8 mouse cellular contexts compared by ENCODE assay signal in the genomic region with DNA sequence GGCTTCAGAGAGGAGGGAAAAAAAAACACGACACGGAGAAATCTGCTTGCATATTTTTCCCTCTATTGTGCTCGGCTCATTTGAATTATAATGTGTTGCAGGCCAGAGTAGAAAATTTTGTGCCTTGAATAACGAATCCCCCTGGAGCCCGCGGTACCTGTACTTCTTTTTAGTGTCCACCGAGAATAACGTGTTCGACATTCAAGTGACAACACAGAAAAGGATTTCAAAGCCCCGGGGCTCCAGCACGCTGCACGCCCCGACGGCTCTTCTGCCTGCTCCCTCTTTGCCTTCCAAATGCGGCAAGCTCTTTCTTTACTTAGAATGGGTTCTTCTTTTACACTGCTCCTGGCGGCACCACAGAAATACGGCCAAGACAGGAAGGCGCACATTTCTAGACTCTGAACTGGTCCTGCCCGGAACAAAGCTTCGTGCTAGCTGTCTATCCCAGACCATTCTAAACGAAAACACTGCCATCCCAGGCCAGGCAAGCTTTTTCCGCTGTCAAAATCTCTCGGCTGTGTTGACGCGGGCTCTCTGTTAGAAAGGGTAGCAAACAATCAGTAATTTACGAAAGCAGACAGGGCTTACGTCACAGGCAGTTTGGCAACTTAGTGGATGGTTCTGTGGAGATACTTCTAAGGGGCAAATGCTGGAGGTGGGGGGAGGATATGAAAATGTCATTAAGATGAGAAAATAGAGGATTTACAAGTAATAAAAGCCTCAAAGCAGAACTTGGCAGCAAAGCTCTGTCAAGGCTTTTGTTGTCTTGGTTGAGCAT.
DNase-seq lines count a peak whose midpoint lies in the region; ATAC-seq lines count a peak whose summit lies in the region.

No protein-coding gene starts in this region.

- no peaks in the 10 kb centered on the region for H3K36me3 ChIP-seq in forebrain, embryonic 10.5 days (replicated peaks)
- no peaks in the 10 kb centered on the region for H3K36me3 ChIP-seq in hindbrain, embryonic 12.5 days
- H3K36me3 ChIP-seq in lung, embryonic 15.5 days = no peaks in the 10 kb centered on the region

- ATAC-seq in hindbrain, embryonic 12.5 days (ENCODE audit: low FRiP score) = peak; percentile 26
- no peak for ATAC-seq in lung, embryonic 15.5 days (ENCODE audit: borderline replicate concordance, extremely low read depth, low FRiP score, low TSS enrichment)

- H3K9ac ChIP-seq in hindbrain, embryonic 12.5 days = peak overlapping the region; percentile 62
- 0 out of 2 replicates have a peak overlapping the region, but pooled peaks have one; percentile 29 for H3K9ac ChIP-seq in lung, embryonic 15.5 days

- 3% methylated on average over 27 of the region's 27 CpGs for WGBS in forebrain, embryonic 10.5 days
- 2% methylated on average over 27 of the region's 27 CpGs for WGBS in hindbrain, embryonic 12.5 days
- 5% methylated on average over 27 of the region's 27 CpGs for WGBS in lung, embryonic 15.5 days

- H3K4me3 ChIP-seq in forebrain, embryonic 10.5 days = peak overlapping the region; percentile 50
- peak overlapping the region; percentile 42 for H3K4me3 ChIP-seq in hindbrain, embryonic 12.5 days
- H3K4me3 ChIP-seq in lung, embryonic 15.5 days = peak overlapping the region; percentile 33

- H3K27me3 ChIP-seq in forebrain, embryonic 10.5 days (ENCODE audit: poor library complexity, severe bottlenecking) = peaks cover 51% of the 10 kb centered on the region
- H3K27me3 ChIP-seq in hindbrain, embryonic 12.5 days = peaks cover 10% of the 10 kb centered on the region; the same call in 1 of the 2 replicates
- peaks cover 23% of the 10 kb centered on the region for H3K27me3 ChIP-seq in lung, embryonic 15.5 days

- H3K27ac ChIP-seq in forebrain, embryonic 10.5 days = peak overlapping the region; percentile 79
- peak overlapping the region; percentile 85 for H3K27ac ChIP-seq in hindbrain, embryonic 12.5 days
- H3K27ac ChIP-seq in lung, embryonic 15.5 days = no peak overlapping the region

- peaks cover 38% of the 10 kb centered on the region for H3K4me1 ChIP-seq in forebrain, embryonic 10.5 days
- H3K4me1 ChIP-seq in hindbrain, embryonic 12.5 days = peaks cover 24% of the 10 kb centered on the region
- H3K4me1 ChIP-seq in lung, embryonic 15.5 days = peaks cover 16% of the 10 kb centered on the region

- H3K4me2 ChIP-seq in hindbrain, embryonic 12.5 days (replicated peaks) = peak overlapping the region; percentile 64
- peak overlapping the region; percentile 69 for H3K4me2 ChIP-seq in lung, embryonic 15.5 days

- H3K9me3 ChIP-seq in forebrain, embryonic 10.5 days = no peaks in the 10 kb centered on the region
- H3K9me3 ChIP-seq in hindbrain, embryonic 12.5 days (replicated peaks) = no peaks in the 10 kb centered on the region
- no peaks in the 10 kb centered on the region for H3K9me3 ChIP-seq in lung, embryonic 15.5 days

- DNase-seq in urinary bladder, postnatal 25 days (ENCODE audit: low spot score) = peak; percentile 11
- no peak for DNase-seq in urinary bladder, adult 2 months (ENCODE audit: low spot score)
- peak; percentile 50 for DNase-seq in forebrain, embryonic 10.5 days (ENCODE audit: extremely low spot score, low spot score)
- DNase-seq in layer of hippocampus, adult 9-11 months = peak; percentile 34
- DNase-seq in retina, embryonic 14.5 days (ENCODE audit: low spot score) = peak; percentile 53
- no peak for DNase-seq in spleen, adult 12 weeks (ENCODE audit: low spot score)

Comparison
In these comparisons a context has a peak if more than half of its experiments do, and no peak if none do; other contexts are left out.
1. DNase-seq: peak in urinary bladder, postnatal 25 days (single experiment), forebrain, embryonic 10.5 days (single experiment), layer of hippocampus, adult 9-11 months (single experiment) and retina, embryonic 14.5 days (single experiment); none in urinary bladder, adult 2 months (single experiment) and spleen, adult 12 weeks (single experiment).
2. Peak in every context shown above with its lines, with median percentiles within 50 percentile points of each other: H3K4me3 ChIP-seq.